Mouse (Mus musculus): Measurements from ENCODE around the gene Pla2g2c.
A peak's percentile ranks its signal among the peaks of the same experiment; 100 is the strongest.

Pla2g2c gene

DNA sequence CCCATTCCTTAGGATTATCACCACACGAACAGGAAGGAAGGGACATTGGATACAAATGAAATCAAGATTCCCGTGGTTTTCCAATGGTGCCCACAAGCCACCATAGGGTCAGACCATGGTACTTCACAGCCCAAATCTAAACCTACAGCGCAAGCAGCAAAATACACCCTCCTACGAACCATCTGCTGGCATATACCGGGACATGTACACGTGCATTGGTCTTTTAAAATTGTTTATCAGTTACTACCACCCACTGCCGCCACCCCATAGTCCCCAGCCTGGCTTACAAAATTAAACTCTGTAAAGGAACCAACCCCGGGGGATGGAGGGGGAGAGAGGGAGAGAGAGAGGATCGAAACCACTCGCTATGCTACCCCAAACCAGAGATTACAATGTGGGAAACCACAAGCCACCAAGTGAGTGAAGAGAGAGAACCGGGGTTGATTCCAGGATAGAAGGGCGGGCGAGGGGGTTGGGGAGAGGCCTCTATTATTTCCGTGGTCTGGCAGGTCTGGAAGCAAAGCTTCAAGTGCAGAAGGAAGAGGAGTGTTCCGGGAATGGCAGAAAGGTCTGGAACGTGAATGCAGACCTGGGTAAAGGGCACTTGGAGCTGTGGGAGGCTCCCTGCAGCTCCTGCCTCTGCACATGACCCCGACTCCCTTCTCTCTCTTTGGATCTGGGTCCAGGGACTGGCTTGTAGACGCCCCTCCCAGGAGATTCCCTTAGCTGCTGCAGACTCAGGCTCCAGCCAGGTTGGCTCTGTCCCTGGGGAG lies at the start of gene Pla2g2c:
TSS of gene Pla2g2c (plus strand) at position 439 of the 773 bp plus-strand sequence.
- DNase-seq (ENCODE audit: low read depth, low spot score): no peak
- H3K27me3 ChIP-seq (ENCODE audit: control insufficient read depth, insufficient read depth, low read length, poor library complexity, severe bottlenecking): no peaks in the 10 kb centered on the region
- no peaks in the 10 kb centered on the region for H3K36me3 ChIP-seq (ENCODE audit: control insufficient read depth, insufficient read depth, low read length, poor library complexity, severe bottlenecking)

DNA sequence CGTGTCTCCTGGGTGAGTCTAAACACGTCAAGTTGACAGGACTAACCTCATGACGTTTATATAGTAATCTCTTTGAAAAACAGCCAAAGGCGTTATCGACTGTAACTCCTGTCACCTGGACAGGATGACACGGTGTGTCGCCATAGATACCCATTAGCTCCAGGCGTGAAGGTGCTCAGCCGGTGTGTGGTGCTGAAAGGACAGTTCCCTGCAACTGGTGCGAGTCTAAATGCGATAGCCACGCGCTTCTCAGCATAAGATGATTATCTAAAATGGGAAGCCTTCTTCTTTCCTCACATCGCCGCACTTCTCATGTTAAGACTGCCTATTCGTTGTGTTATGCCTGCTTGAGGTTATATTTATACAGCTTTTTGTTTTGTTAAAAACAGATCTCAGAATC lies 48.1 kb upstream of the Pla2g2c start:
- H3K27me3 ChIP-seq (ENCODE audit: control insufficient read depth, insufficient read depth, low read length, poor library complexity, severe bottlenecking): no peaks in the 10 kb centered on the region
- no peak for DNase-seq (ENCODE audit: low read depth, low spot score)

DNA sequence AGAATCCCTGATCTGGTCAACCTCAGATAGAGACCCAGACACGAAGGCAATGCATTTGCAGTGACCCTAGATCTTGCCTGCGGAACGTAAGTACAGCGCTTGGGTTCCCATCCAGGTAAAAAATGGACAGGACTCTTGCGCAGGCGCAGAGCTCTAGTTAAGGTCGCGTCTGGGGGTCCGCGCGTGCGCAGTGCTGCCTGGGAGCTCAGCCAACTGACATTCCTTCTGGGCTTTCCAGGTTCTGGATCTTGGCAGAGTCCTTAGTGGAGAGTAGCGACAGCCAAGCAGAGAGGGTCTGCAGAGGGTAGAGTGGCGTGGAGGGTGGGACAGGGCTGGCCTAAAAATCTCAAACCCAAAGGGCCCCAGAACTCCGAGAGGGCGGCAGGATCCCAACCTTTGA lies 47.0 kb upstream of the Pla2g2c start:
- no peaks in the 10 kb centered on the region for H3K27me3 ChIP-seq (ENCODE audit: control insufficient read depth, insufficient read depth, low read length, poor library complexity, severe bottlenecking)
- no peak for DNase-seq (ENCODE audit: low read depth, low spot score)
- no peaks in the 10 kb centered on the region for H3K36me3 ChIP-seq (ENCODE audit: control insufficient read depth, insufficient read depth, low read length, poor library complexity, severe bottlenecking)

More for the DNA sequence above, 48.1 kb upstream of the Pla2g2c start:
- H3K36me3 ChIP-seq (ENCODE audit: control insufficient read depth, insufficient read depth, low read length, poor library complexity, severe bottlenecking): no peaks in the 10 kb centered on the region

DNA sequence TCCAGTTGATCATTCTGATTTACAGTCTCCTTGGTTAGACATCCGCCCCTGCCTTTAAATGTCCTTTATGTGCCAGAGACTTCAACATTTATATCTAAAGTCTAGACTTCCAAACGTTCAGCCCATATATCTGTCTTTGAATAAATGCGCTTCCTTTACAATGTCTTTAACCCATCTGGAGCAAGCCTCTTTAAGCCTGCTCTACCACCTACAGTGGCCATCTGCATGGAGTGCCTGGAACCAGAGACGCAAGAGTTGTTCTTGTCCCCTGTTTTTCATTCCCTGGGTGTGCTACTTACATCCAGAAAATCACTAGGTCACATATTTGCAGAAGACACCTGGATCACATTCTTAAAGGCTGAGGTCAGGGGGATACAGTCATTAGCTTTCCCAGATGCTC lies 44.5 kb upstream of the Pla2g2c start:
- no peaks in the 10 kb centered on the region for H3K27me3 ChIP-seq (ENCODE audit: control insufficient read depth, insufficient read depth, low read length, poor library complexity, severe bottlenecking)
- DNase-seq (ENCODE audit: low read depth, low spot score): no peak
- no peaks in the 10 kb centered on the region for H3K36me3 ChIP-seq (ENCODE audit: control insufficient read depth, insufficient read depth, low read length, poor library complexity, severe bottlenecking)

DNA sequence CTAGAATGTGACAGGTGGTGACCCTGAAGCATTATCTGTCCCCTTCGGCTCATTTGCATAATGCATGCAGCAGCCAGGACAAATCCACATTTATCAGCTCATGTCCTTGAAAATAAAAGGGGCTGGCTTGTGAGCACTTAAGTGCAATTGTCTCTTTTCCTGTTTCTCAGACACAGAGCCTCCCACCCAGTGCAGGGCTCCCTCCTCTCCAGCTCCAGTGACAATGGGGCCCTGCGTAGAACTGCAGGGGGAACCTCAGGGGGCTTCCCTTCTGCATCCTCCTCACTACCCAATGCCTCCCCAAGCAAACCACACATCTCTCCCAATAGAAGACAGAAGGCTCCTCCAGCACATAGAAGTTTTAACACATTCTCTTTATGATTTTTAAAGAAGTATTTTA lies 41.8 kb upstream of the Pla2g2c start:
- Histone ChIP-seq H3K27me3 (ENCODE audit: control insufficient read depth, insufficient read depth, low read length, poor library complexity, severe bottlenecking) (no peaks in the 10 kb centered on the region), H3K36me3 (ENCODE audit: control insufficient read depth, insufficient read depth, low read length, poor library complexity, severe bottlenecking) (no peaks in the 10 kb centered on the region)
- no peak for DNase-seq (ENCODE audit: low read depth, low spot score)

DNA sequence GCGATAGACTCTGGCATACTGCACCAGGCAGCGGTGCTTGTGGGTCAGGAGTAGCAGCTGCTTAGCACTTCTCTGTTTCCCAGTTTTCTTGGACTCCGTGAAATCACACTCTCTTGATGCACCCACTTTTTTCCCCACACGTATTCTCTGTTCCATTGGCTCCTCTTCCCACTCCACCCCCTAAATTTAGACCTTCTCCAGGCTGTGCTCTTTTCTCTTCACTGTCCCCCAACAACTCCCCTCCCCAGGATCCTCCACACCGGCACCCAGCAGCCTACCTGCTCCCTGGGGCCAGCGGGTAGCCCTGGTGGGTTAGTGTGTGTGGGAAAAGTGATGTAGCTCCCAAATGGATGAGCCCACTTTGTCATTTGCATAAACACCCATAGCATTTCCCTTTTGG lies 38.8 kb upstream of the Pla2g2c start:
- no peaks in the 10 kb centered on the region for H3K27me3 ChIP-seq (ENCODE audit: control insufficient read depth, insufficient read depth, low read length, poor library complexity, severe bottlenecking)
- no peak for DNase-seq (ENCODE audit: low read depth, low spot score)
- no peaks in the 10 kb centered on the region for H3K36me3 ChIP-seq (ENCODE audit: control insufficient read depth, insufficient read depth, low read length, poor library complexity, severe bottlenecking)

DNA sequence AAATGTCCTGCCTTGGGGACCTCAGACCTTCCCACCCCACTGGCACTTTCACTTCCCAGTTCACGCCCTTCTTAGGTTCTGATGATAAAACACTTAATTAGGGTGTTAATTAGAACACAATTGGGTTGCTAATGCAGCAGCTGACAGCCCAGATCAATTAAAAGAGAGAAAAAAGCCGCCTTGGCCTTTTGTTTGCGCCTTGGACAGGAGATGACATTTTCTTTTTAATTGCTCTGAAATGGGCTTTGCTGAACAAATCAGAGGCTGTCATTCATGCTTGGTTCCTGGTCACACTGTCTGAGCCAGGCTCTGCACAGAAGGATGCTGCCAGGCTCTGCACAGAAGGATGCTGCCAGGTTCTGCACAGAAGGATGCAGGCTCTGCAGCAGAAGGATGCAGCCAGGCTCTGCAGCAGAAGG lies 35.5 kb upstream of the Pla2g2c start:
- DNase-seq (ENCODE audit: low read depth, low spot score): no peak
- Histone ChIP-seq H3K36me3 (ENCODE audit: control insufficient read depth, insufficient read depth, low read length, poor library complexity, severe bottlenecking) (no peaks in the 10 kb centered on the region), H3K27me3 (ENCODE audit: control insufficient read depth, insufficient read depth, low read length, poor library complexity, severe bottlenecking) (no peaks in the 10 kb centered on the region)

DNA sequence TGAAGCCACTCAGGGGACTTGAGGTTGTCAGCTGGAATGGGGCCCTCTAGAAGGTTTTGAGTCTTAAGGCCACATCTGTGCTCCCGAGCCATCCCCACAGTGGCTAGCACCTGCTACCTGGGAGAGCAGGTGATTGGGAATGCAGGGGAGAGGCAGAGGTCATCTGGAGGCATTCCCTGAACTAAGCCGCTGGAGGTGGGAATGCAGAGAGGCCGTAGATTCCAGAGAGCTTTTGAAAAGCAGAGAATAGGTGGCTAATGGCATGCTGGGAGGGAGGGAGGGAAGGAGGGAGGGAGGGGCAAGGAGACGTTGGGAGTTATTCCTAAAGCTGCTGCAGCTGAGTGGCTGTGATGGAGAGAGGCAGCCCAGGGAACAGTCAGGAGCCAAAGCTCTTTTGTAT lies 34.0 kb upstream of the Pla2g2c start:
- no peaks in the 10 kb centered on the region for H3K27me3 ChIP-seq (ENCODE audit: control insufficient read depth, insufficient read depth, low read length, poor library complexity, severe bottlenecking)
- H3K36me3 ChIP-seq (ENCODE audit: control insufficient read depth, insufficient read depth, low read length, poor library complexity, severe bottlenecking): no peaks in the 10 kb centered on the region
- no peak for DNase-seq (ENCODE audit: low read depth, low spot score)

DNA sequence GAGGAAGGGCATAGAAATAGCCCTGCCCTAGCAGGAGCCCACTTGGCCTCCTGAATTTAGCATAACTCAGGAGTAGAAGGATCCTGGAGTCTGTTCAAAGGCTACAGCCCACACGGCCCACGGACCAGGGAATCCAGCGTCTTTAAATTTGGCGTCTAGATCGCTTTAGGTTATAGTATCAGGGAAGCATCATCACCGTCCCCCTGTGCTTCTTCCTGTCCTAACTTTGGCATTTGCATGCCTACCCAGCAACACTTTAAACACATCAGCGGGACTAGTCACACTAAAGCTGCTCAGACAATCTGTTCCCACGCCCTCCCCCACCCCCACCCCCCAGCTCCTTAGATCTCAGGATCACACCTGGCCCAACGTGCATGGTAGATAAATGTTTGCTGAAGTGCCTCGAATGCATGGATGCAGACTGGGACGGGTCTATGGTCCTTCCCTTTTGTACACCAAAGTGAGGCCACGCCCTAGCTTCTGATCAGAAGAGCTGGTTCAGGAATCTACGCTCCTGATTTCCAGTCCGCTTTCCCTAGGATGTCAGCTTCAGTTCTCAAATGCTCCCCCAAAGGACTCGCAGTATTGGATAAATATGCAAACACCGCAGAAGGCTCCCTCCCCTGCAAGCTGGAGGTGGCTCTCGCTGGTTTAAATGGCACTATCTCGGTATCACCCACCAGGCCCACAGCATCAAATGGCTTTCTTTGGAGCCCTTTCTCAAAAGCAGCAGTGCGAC lies 33.0 kb upstream of the Pla2g2c start:
- H3K27me3 ChIP-seq (ENCODE audit: control insufficient read depth, insufficient read depth, low read length, poor library complexity, severe bottlenecking): no peaks in the 10 kb centered on the region
- no peak for DNase-seq (ENCODE audit: low read depth, low spot score)
- no peaks in the 10 kb centered on the region for H3K36me3 ChIP-seq (ENCODE audit: control insufficient read depth, insufficient read depth, low read length, poor library complexity, severe bottlenecking)

DNA sequence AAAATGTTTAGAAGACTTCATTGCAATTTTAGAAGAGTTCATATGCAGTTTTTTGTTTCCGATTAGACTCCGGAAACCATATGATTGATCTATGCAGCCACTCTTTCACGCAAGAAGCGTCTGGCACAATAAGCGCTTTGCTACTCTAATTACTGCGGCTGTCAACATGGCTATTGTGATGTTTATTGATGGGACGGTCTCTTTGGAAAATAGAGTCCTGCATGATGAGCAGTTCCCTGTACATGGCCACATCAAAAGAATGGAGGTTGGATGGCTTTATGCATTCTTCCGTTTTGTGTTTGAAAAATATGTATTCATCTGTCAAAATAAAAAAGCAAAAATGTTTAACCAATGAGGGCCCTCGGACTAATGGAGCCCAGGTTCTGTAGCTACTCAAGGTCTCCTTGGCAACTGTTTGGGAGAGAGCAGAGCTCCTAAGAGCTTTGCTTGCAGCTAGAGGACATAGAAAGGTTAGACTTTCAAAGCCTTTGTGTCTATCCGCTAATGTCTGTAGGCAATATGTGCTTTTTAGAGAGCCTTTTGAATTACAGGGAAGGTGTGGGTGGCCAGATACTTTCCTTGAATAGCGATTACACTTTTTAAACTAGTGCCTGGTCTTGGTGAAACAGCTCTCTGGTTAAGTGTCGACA lies 31.4 kb upstream of the Pla2g2c start:
- Histone ChIP-seq H3K36me3 (ENCODE audit: control insufficient read depth, insufficient read depth, low read length, poor library complexity, severe bottlenecking) (no peaks in the 10 kb centered on the region), H3K27me3 (ENCODE audit: control insufficient read depth, insufficient read depth, low read length, poor library complexity, severe bottlenecking) (no peaks in the 10 kb centered on the region)
- DNase-seq (ENCODE audit: low read depth, low spot score): no peak

DNA sequence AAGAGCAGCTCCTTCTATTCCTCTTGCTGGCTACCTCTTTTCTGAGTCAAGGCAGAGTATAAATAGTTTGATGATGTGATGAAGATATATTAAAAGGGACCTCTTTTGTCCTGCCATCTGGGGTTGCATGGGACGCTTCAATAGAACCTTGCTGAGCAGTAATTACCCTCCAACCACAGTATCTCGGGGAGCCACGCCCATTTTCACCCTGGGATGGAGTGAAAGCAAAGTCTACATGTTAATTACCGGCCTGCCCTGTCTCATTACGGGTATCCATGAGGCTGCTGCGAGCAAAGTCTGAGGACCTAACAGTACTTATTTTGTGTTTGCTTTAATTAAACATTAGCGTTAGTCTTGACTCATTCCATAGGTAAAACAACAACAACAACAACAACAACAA lies 27.9 kb upstream of the Pla2g2c start:
- Histone ChIP-seq H3K36me3 (ENCODE audit: control insufficient read depth, insufficient read depth, low read length, poor library complexity, severe bottlenecking) (no peaks in the 10 kb centered on the region), H3K27me3 (ENCODE audit: control insufficient read depth, insufficient read depth, low read length, poor library complexity, severe bottlenecking) (no peaks in the 10 kb centered on the region)

DNA sequence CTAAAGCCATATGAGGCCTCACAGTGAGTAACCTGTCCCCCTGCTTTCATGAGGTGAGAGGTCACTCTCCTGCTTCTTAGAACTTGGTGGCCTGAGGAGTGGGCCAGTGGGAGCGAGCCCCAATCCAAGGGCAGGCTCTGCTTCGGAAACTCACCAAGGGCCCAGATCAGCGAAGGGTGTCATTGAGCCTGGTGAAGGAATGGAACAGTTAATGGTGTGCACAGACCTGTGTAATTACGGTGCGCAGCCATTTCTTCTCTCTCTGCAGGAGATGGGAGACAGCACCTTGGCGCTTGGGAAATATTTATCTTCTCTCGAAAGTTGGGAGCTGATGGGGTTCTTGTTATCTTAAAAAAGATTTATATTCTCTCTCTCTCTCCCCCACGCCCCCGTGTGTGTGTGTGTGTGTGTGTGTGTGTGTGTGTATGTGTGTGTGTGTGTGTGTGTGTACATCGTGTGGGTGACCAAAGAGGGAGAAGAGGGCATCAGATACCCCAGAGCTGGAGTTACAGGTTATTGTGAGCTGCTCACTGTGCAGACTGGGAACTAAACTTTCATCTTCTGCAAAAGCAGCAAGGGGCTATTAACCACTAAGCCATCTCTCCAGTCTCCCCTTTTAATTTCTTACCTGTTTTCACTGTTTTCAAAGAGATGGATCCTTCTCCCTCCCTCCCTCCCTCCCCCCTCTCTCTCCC lies 27.3 kb upstream of the Pla2g2c start:
- no peaks in the 10 kb centered on the region for H3K27me3 ChIP-seq (ENCODE audit: control insufficient read depth, insufficient read depth, low read length, poor library complexity, severe bottlenecking)
- no peak for DNase-seq (ENCODE audit: low read depth, low spot score)
- H3K36me3 ChIP-seq (ENCODE audit: control insufficient read depth, insufficient read depth, low read length, poor library complexity, severe bottlenecking): no peaks in the 10 kb centered on the region

More for the DNA sequence above, 27.9 kb upstream of the Pla2g2c start:
- DNase-seq (ENCODE audit: low read depth, low spot score): no peak

DNA sequence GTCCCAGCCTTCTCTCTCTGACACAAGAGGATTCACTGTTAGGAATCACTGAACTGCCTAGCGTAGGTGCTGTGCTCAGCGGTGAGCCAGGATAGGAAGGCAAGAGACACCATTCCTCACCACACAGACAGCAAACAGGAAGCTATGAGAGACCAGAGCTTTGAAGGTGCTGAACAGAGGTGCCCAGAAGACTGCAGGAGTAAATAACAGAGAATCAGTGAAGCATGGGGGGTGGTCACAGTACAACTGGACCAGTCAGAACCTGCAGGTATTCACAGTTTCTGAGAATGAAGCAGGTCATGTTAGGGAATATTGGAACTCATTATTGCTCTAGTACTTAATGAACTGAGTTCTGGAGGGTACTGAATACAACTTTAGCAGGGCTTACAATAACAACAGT lies 26.3 kb upstream of the Pla2g2c start:
- Histone ChIP-seq H3K36me3 (ENCODE audit: control insufficient read depth, insufficient read depth, low read length, poor library complexity, severe bottlenecking) (no peaks in the 10 kb centered on the region), H3K27me3 (ENCODE audit: control insufficient read depth, insufficient read depth, low read length, poor library complexity, severe bottlenecking) (no peaks in the 10 kb centered on the region)
- no peak for DNase-seq (ENCODE audit: low read depth, low spot score)

DNA sequence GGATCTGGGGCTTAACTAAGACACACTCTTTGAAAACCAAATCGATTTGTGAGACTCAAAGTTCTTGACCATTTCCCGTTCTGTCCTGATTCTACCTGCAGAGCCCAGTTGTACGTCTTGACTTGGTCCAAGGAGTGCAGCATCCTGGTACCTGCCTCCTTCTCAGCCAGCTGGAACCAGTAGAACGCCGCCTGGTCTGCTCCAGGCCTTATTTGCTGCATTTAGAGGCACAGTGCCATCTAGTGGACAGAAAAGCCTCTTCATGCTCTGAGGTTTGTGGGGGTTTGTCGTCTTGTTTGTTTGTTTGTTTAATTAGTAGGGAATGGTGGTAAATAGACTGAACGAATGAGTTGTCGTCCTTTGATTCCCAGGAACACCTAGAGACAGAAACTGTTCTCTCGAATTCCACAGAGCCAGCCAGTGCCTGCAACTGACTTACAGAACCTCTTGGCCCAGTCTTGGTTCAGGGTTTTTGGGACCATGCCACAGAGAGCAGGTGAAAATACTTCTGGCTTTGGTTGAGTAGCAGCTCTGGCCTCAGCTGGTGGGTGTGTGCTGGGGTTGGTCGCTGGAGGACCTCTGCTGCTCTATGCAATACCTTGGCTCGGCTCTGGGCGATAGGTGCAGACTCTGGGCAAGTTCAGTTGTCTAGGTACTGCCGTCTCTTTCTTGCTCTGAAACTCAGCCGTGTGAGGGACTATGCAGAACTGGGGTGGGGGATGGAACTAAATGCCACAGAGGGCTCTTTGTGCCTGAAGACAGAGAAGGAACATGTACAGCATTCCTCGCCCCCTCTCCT lies 24.2 kb upstream of the Pla2g2c start:
- H3K27me3 ChIP-seq (ENCODE audit: control insufficient read depth, insufficient read depth, low read length, poor library complexity, severe bottlenecking): no peaks in the 10 kb centered on the region
- peak; percentile 67 for DNase-seq (ENCODE audit: low read depth, low spot score)
- H3K36me3 ChIP-seq (ENCODE audit: control insufficient read depth, insufficient read depth, low read length, poor library complexity, severe bottlenecking): no peaks in the 10 kb centered on the region
